Mouse (Mus musculus): ENCODE measurements around the gene Crip1. TPM values are rescaled to one million over a fixed set of nuclear protein-coding genes. Genes with fewer than 3 reads are reported as not detected.
A peak's percentile ranks its signal among the peaks of the same experiment; 100 is the strongest.

Crip1 gene
- polyA plus RNA-seq, 1 experiment, result 3.3 TPM

- Histone ChIP-seq H3K36me3 (ENCODE audit: control insufficient read depth) (peaks cover 59% of the 10 kb centered on the region), H3K4me1 (ENCODE audit: control insufficient read depth) (peaks cover 88% of the 10 kb centered on the region), H3K9me3 (ENCODE audit: control insufficient read depth, low read length) (peaks cover 3% of the 10 kb centered on the region; the same call in 1 of the 2 replicates), H3K4me3 (replicated peaks) (no peak overlapping the region), H3K27me3 (ENCODE audit: control insufficient read depth) (peaks cover 3% of the 10 kb centered on the region; the same call in 1 of the 2 replicates)
- TF ChIP-seq GATA1 (IDR thresholded peaks at IDR 0.05; ENCODE audit: low read length) (no peak), TAL1 (IDR thresholded peaks at IDR 0.05; ENCODE audit: low read length) (no peak)
Observed at GRCm38 (mm10) chr12:113102461-113102860, 43.7 kb upstream of the Crip1 start.

GRCm38 (mm10) chr12:113103846-113104451 is 42.2 kb upstream of the Crip1 start:
- Histone ChIP-seq H3K9me3 (ENCODE audit: control insufficient read depth, low read length) (peaks cover 3% of the 10 kb centered on the region; the same call in 1 of the 2 replicates), H3K36me3 (ENCODE audit: control insufficient read depth) (peaks cover 66% of the 10 kb centered on the region), H3K27me3 (ENCODE audit: control insufficient read depth) (no peaks in the 10 kb centered on the region), H3K4me3 (replicated peaks) (no peak overlapping the region), H3K4me1 (ENCODE audit: control insufficient read depth) (peaks cover 92% of the 10 kb centered on the region)
- TF ChIP-seq TAL1 (IDR thresholded peaks at IDR 0.05; ENCODE audit: low read length) (no peak), GATA1 (IDR thresholded peaks at IDR 0.05; ENCODE audit: low read length) (no peak)

- TF ChIP-seq GATA1 (IDR thresholded peaks at IDR 0.05; ENCODE audit: low read length) (no peak), TAL1 (IDR thresholded peaks at IDR 0.05; ENCODE audit: low read length) (no peak)
- Histone ChIP-seq H3K27me3 (ENCODE audit: control insufficient read depth) (no peaks in the 10 kb centered on the region), H3K4me3 (replicated peaks) (no peak overlapping the region), H3K36me3 (ENCODE audit: control insufficient read depth) (peaks cover 59% of the 10 kb centered on the region), H3K9me3 (ENCODE audit: control insufficient read depth, low read length) (peaks cover 3% of the 10 kb centered on the region; the same call in 1 of the 2 replicates), H3K4me1 (ENCODE audit: control insufficient read depth) (peaks cover 87% of the 10 kb centered on the region)
Observed at GRCm38 (mm10) chr12:113106386-113106785, 39.7 kb upstream of the Crip1 start.

- TF ChIP-seq TAL1 (IDR thresholded peaks at IDR 0.05; ENCODE audit: low read length) (peak; percentile 72), GATA1 (IDR thresholded peaks at IDR 0.05; ENCODE audit: low read length) (peak; percentile 66)
- peaks cover 62% of the 10 kb centered on the region for H3K36me3 ChIP-seq (ENCODE audit: control insufficient read depth)
- H3K9me3 ChIP-seq (ENCODE audit: control insufficient read depth, low read length), result peaks cover 3% of the 10 kb centered on the region; the same call in 1 of the 2 replicates
- H3K27me3 ChIP-seq (ENCODE audit: control insufficient read depth), result no peaks in the 10 kb centered on the region
- peak overlapping the region; percentile 42 for H3K4me3 ChIP-seq (replicated peaks)
- peaks cover 83% of the 10 kb centered on the region for H3K4me1 ChIP-seq (ENCODE audit: control insufficient read depth)
Observed at GRCm38 (mm10) chr12:113107431-113108124, 38.5 kb upstream of the Crip1 start.

- peaks cover 65% of the 10 kb centered on the region for H3K36me3 ChIP-seq (ENCODE audit: control insufficient read depth)
- no peak overlapping the region for H3K4me3 ChIP-seq (replicated peaks)
- no peaks in the 10 kb centered on the region for H3K27me3 ChIP-seq (ENCODE audit: control insufficient read depth)
- peaks cover 3% of the 10 kb centered on the region; the same call in 1 of the 2 replicates for H3K9me3 ChIP-seq (ENCODE audit: control insufficient read depth, low read length)
- peaks cover 77% of the 10 kb centered on the region for H3K4me1 ChIP-seq (ENCODE audit: control insufficient read depth)
- no peak for TF ChIP-seq TAL1 (IDR thresholded peaks at IDR 0.05; ENCODE audit: low read length)
- no peak for TF ChIP-seq GATA1 (IDR thresholded peaks at IDR 0.05; ENCODE audit: low read length)
Observed at GRCm38 (mm10) chr12:113108528-113109283, 37.4 kb upstream of the Crip1 start.

GRCm38 (mm10) chr12:113109801-113110200 is 36.3 kb upstream of the Crip1 start:
- peaks cover 69% of the 10 kb centered on the region for H3K4me1 ChIP-seq (ENCODE audit: control insufficient read depth)
- H3K27me3 ChIP-seq (ENCODE audit: control insufficient read depth), result no peaks in the 10 kb centered on the region
- TF ChIP-seq GATA1 (IDR thresholded peaks at IDR 0.05; ENCODE audit: low read length), result no peak
- TF ChIP-seq TAL1 (IDR thresholded peaks at IDR 0.05; ENCODE audit: low read length), result no peak
- H3K9me3 ChIP-seq (ENCODE audit: control insufficient read depth, low read length), result peaks cover 3% of the 10 kb centered on the region; the same call in 1 of the 2 replicates
- no peak overlapping the region for H3K4me3 ChIP-seq (replicated peaks)
- peaks cover 66% of the 10 kb centered on the region for H3K36me3 ChIP-seq (ENCODE audit: control insufficient read depth)

GRCm38 (mm10) chr12:113114141-113114540 is 32.0 kb upstream of the Crip1 start:
- Histone ChIP-seq H3K9me3 (ENCODE audit: control insufficient read depth, low read length) (no peaks in the 10 kb centered on the region), H3K4me3 (replicated peaks) (no peak overlapping the region), H3K4me1 (ENCODE audit: control insufficient read depth) (peaks cover 33% of the 10 kb centered on the region), H3K27me3 (ENCODE audit: control insufficient read depth) (no peaks in the 10 kb centered on the region), H3K36me3 (ENCODE audit: control insufficient read depth) (peaks cover 81% of the 10 kb centered on the region)
- no peak for TF ChIP-seq GATA1 (IDR thresholded peaks at IDR 0.05; ENCODE audit: low read length)
- no peak for TF ChIP-seq TAL1 (IDR thresholded peaks at IDR 0.05; ENCODE audit: low read length)

GRCm38 (mm10) chr12:113114856-113115538 is 31.1 kb upstream of the Crip1 start:
- H3K36me3 ChIP-seq (ENCODE audit: control insufficient read depth), result peaks cover 81% of the 10 kb centered on the region
- H3K9me3 ChIP-seq (ENCODE audit: control insufficient read depth, low read length), result no peaks in the 10 kb centered on the region
- TF ChIP-seq TAL1 (IDR thresholded peaks at IDR 0.05; ENCODE audit: low read length) (no peak), GATA1 (IDR thresholded peaks at IDR 0.05; ENCODE audit: low read length) (no peak)
- peaks cover 29% of the 10 kb centered on the region for H3K4me1 ChIP-seq (ENCODE audit: control insufficient read depth)
- no peak overlapping the region for H3K4me3 ChIP-seq (replicated peaks)
- no peaks in the 10 kb centered on the region for H3K27me3 ChIP-seq (ENCODE audit: control insufficient read depth)

Measured in erythroblast, embryonic 14.5 days (primary cell).